Mouse (Mus musculus) layer of hippocampus, adult 2 months (tissue): ENCODE measurements around the gene Gm9833. TPM values are rescaled to one million over a fixed set of nuclear protein-coding genes. Genes with fewer than 3 reads are reported as not detected.
A peak's percentile ranks its signal among the peaks of the same experiment; 100 is the strongest.
"Not testable (repeated sequence)": the region's sequence is repeated elsewhere in the genome, so short reads cannot be mapped to it uniquely, and the experiment has no call there.

Source experiments
- DNase-seq, 2 experiments: peaks; one replicate each; pipeline ENCODE4 v3.0.0; 2022; ENCODE audit warnings: low spot score in 2 of 2
- H3K27ac ChIP-seq: fragments of 200-600 bp; 2 replicates; pipeline ENCODE4 v1.8.1; 2022
- H3K4me3 ChIP-seq: fragments of 200-600 bp; 2 replicates; pipeline ENCODE4 v1.8.1; 2022; ENCODE audit warnings: mild to moderate bottlenecking
- CTCF ChIP-seq: fragments of 200-600 bp; conservative IDR thresholded peaks from 2 replicates; pipeline ENCODE4 v1.8.1; 2022; ENCODE audit warnings: antibody characterized with exemption, mild to moderate bottlenecking, moderate library complexity
- long read RNA-seq, 2 experiments: library from polyadenylated mRNA; stranded (forward); transcript quantifications; one replicate each; pipeline ENCODE4 v2.0.0; 2021; ENCODE audit warnings: borderline mapping rate in 2 of 2
- total RNA-seq, 2 experiments: library from RNA; stranded (reverse); gene quantifications; 2 replicates each; pipeline ENCODE4 v1.2.3; 2021

The Gm9833 gene
- 10 to 100 TPM; 11.6 to 12.9 TPM for total RNA-seq
- long read RNA-seq, experiment 1: 0 reads
- long read RNA-seq, experiment 2, partial matches to known transcripts: 0 of 1 reads
- long read RNA-seq, experiment 2, other reads (novel, unspliced or antisense): 1 of 1 reads

GRCm38 (mm10) chr3:10087994-10088393 lies at the start of gene Gm9833:
TSS of gene Gm9833 (plus strand) at chr3:10088110.
- not testable (repeated sequence) for H3K4me3 ChIP-seq, DNase-seq, H3K27ac ChIP-seq

- Histone ChIP-seq H3K27ac (no peak overlapping the region), H3K4me3 (no peak overlapping the region)
- no peak for TF ChIP-seq CTCF
Measured at GRCm38 (mm10) chr3:10070070-10070469, 17.8 kb upstream of the Gm9833 start.

GRCm38 (mm10) chr3:10075826-10076225 lies 12.1 kb upstream of the Gm9833 start:
- H3K27ac ChIP-seq: no peak overlapping the region
- DNase-seq: no peak
- no peak overlapping the region for H3K4me3 ChIP-seq
- no peak for TF ChIP-seq CTCF

More at GRCm38 (mm10) chr3:10070070-10070469, 17.8 kb upstream of the Gm9833 start:
- no peak for DNase-seq

- no peak for TF ChIP-seq CTCF
- Histone ChIP-seq H3K4me3 (no peak overlapping the region), H3K27ac (peak overlapping the region; percentile 14; the same call in 1 of the 2 replicates)
- no peak for DNase-seq
Measured at GRCm38 (mm10) chr3:10077096-10077841, 10.6 kb upstream of the Gm9833 start.

GRCm38 (mm10) chr3:10078113-10078512 lies 9.8 kb upstream of the Gm9833 start:
- DNase-seq: no peak
- Histone ChIP-seq H3K27ac (no peak overlapping the region), H3K4me3 (no peak overlapping the region)
- TF ChIP-seq CTCF: no peak

GRCm38 (mm10) chr3:10081336-10081735 lies 6.6 kb upstream of the Gm9833 start:
- H3K4me3 ChIP-seq: no peak overlapping the region
- no peak for TF ChIP-seq CTCF
- DNase-seq: no peak
- H3K27ac ChIP-seq: peak overlapping the region; percentile 62

- Histone ChIP-seq H3K27ac (peak overlapping the region; percentile 88), H3K4me3 (no peak overlapping the region)
- TF ChIP-seq CTCF: no peak
- peak in 1 of 2 experiments; percentile 38 for DNase-seq
Measured at GRCm38 (mm10) chr3:10081911-10082541, 5.9 kb upstream of the Gm9833 start.

- H3K27ac ChIP-seq: peak overlapping the region; percentile 88
- H3K4me3 ChIP-seq: no peak overlapping the region
- no peak for TF ChIP-seq CTCF
- no peak for DNase-seq
Measured at GRCm38 (mm10) chr3:10082545-10083062, 5.3 kb upstream of the Gm9833 start.

GRCm38 (mm10) chr3:10084102-10084501 lies 3.8 kb upstream of the Gm9833 start:
- Histone ChIP-seq H3K4me3 (no peak overlapping the region), H3K27ac (no peak overlapping the region)
- DNase-seq: no peak
- TF ChIP-seq CTCF: no peak

- TF ChIP-seq CTCF: no peak
- Histone ChIP-seq H3K27ac (no peak overlapping the region), H3K4me3 (no peak overlapping the region)
- no peak for DNase-seq
Measured at GRCm38 (mm10) chr3:10085396-10086119, 2.4 kb upstream of the Gm9833 start.

- Histone ChIP-seq H3K27ac (no peak overlapping the region), H3K4me3 (no peak overlapping the region)
- no peak for TF ChIP-seq CTCF
- no peak for DNase-seq
Measured at GRCm38 (mm10) chr3:10087511-10087910, 399 bp upstream of the Gm9833 start.

- Histone ChIP-seq H3K27ac (no peak overlapping the region), H3K4me3 (no peak overlapping the region)
- no peak for TF ChIP-seq CTCF
- no peak for DNase-seq
Measured at GRCm38 (mm10) chr3:10091616-10092140, 3.8 kb downstream of the Gm9833 start.

- Histone ChIP-seq H3K4me3 (no peak overlapping the region), H3K27ac (no peak overlapping the region)
- TF ChIP-seq CTCF: no peak
- DNase-seq: no peak
Measured at GRCm38 (mm10) chr3:10092499-10092898, 4.6 kb downstream of the Gm9833 start.
